Mouse (Mus musculus): Measurements from ENCODE around the gene Olfr1170.

The Olfr1170 gene

DNA sequence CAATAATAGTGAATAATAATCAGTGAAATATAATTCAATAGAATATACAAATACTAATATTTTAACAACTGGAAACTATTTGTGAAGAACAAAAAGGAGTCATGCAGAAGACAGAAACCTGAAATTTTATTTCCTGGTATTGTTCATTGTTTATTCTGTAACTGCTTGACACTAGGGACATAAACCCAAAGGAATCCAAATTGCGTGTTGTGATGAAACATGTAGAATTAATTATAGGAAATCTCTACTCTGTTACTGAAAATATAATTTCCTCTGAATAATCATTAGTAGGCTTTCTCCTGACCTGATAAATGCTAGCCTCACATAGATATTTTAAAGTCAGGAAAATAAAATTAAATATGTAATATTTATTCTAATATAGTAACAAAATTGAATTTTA, at the start of gene Olfr1170:
Gene Olfr1170 (minus strand): TSS at position 101 of the 400 bp plus-strand sequence.
- no peak for DNase-seq (ENCODE audit: low read depth, low spot score)

DNA sequence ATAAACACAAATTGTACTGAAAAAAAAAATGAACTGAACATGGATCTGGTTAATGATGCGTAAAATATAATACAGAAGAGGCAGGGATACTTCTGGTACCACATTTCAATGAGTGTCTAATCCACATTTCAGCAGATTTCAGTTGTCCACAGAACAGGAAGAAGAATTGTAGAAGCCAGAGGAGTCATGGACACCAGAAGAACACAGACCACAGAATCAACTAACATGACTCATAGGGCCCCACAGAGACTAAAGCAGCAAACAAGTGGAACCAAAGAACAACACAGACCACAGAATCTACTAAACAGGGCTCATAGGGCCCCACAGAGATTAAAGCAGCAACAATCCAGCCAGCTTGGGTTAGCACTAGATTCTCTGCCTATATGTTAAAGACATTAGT, 7.3 kb downstream of the Olfr1170 start:
- no peak for DNase-seq (ENCODE audit: low read depth, low spot score)

DNA sequence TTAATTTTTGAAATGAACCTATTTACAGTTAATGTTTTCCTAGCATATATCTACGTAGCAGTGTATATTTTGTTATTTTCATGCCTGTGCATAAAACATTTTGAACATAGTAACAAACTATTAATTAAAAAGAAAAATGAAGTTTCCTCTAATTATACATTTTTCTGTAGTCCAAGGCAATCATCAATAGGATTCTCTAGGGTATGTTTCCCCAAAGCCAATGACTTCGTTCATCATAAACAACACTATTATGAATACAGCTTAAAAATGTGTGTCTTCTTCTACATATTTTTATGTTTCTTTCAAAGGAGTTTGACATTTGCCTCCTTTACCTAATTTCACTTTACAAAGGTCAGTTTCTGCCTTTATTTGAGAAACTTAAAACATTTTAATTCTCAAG, 46.6 kb downstream of the Olfr1170 start, which contains the start of gene Olfr1168:
Gene Olfr1168 (plus strand): TSS at position 301 of the 400 bp plus-strand sequence.
- DNase-seq (ENCODE audit: low read depth, low spot score), result no peak
